ENCODE assay signal across 14 mouse cellular contexts in genomic region chr15:101259922-101260321, GRCm38 (mm10). TPM values are rescaled to one million over a fixed set of nuclear protein-coding genes. Genes with fewer than 3 reads are reported as not detected.
DNase-seq lines count a peak whose midpoint lies in the region; ATAC-seq and TF ChIP-seq lines count a peak whose summit lies in the region.
"Had no signal": no experiment of that assay in that cellular context is flagged by ENCODE, and none has a peak within 500 bp of the region (broad histone marks: within the 10 kb centered on the region; RNA-seq: fewer than 3 reads in every experiment).

No protein-coding gene starts in this region.

- peak overlapping the region; percentile 55; the same call in 1 of the 2 replicates for H3K9ac ChIP-seq in heart, embryonic 12.5 days
- no peak overlapping the region for H3K9ac ChIP-seq in embryonic facial prominence, embryonic 14.5 days (ENCODE audit: low read depth, low read length)
- no peak overlapping the region for H3K9ac ChIP-seq in intestine, postnatal 0 days (ENCODE audit: low read depth, low read length)
- H3K9ac ChIP-seq in midbrain, embryonic 13.5 days (replicated peaks): no peak overlapping the region
- H3K9ac ChIP-seq: forebrain, embryonic 13.5 days; midbrain, embryonic 15.5 days had no signal

- no peak for DNase-seq in heart, postnatal 36 days
- DNase-seq in left cerebral cortex, adult 2 months (ENCODE audit: extremely low spot score in 1 of 2, low spot score in 2 of 2): no peak
- DNase-seq in left cerebral cortex, adult 11 months (ENCODE audit: low spot score): no peak
- DNase-seq in embryonic facial prominence, embryonic 14.5 days (ENCODE audit: low spot score): no peak
- no peak for DNase-seq in thymus, postnatal 36 days
- DNase-seq: cerebellum, adult 11 months; layer of hippocampus, adult 9-11 months had no signal

- H3K4me2 ChIP-seq in heart, embryonic 12.5 days: no peak overlapping the region
- H3K4me2 ChIP-seq in embryonic facial prominence, embryonic 14.5 days (ENCODE audit: low read depth, low read length): no peak overlapping the region
- H3K4me2 ChIP-seq in intestine, postnatal 0 days (replicated peaks; ENCODE audit: low read depth): no peak overlapping the region
- H3K4me2 ChIP-seq in midbrain, embryonic 13.5 days (replicated peaks): no peak overlapping the region
- H3K4me2 ChIP-seq: forebrain, embryonic 13.5 days; midbrain, embryonic 15.5 days had no signal

- ATAC-seq in heart, embryonic 12.5 days (ENCODE audit: insufficient number of reproducible peaks, low FRiP score): no peak
- no peak for ATAC-seq in embryonic facial prominence, embryonic 14.5 days (ENCODE audit: low read depth)
- ATAC-seq in intestine, postnatal 0 days: no peak
- ATAC-seq in midbrain, embryonic 13.5 days: no peak
- ATAC-seq: forebrain, embryonic 13.5 days; midbrain, embryonic 15.5 days had no signal

- WGBS in heart, embryonic 12.5 days: 84% methylated on average over 3 of the region's 3 CpGs
- 97% methylated on average over 3 of the region's 3 CpGs for WGBS in embryonic facial prominence, embryonic 14.5 days
- WGBS in intestine, postnatal 0 days: 80% methylated on average over 3 of the region's 3 CpGs
- WGBS in midbrain, embryonic 13.5 days: 70% methylated on average over 3 of the region's 3 CpGs

- peaks cover 57% of the 10 kb centered on the region for H3K4me1 ChIP-seq in heart, embryonic 12.5 days (replicated peaks)
- H3K4me1 ChIP-seq in embryonic facial prominence, embryonic 14.5 days (ENCODE audit: control insufficient read depth, insufficient read depth, low read length): peaks cover 21% of the 10 kb centered on the region
- H3K4me1 ChIP-seq in intestine, postnatal 0 days (replicated peaks; ENCODE audit: control insufficient read depth, insufficient read depth, low read length): no peaks in the 10 kb centered on the region; the same call in 1 of the 2 replicates
- H3K4me1 ChIP-seq in midbrain, embryonic 13.5 days (replicated peaks): peaks cover 5% of the 10 kb centered on the region; the same call in 1 of the 2 replicates

- no peaks in the 10 kb centered on the region for H3K9me3 ChIP-seq in heart, embryonic 12.5 days (replicated peaks)
- H3K9me3 ChIP-seq in embryonic facial prominence, embryonic 14.5 days (ENCODE audit: control insufficient read depth, low read length): no peaks in the 10 kb centered on the region
- no peaks in the 10 kb centered on the region for H3K9me3 ChIP-seq in intestine, postnatal 0 days (ENCODE audit: control insufficient read depth)
- no peaks in the 10 kb centered on the region for H3K9me3 ChIP-seq in midbrain, embryonic 13.5 days
- H3K9me3 ChIP-seq: forebrain, embryonic 13.5 days; midbrain, embryonic 15.5 days had no signal

- intact Hi-C loops in heart, postnatal 36 days (cut with DNase I): loop anchor here (1.0 kb wide), 1 partner anchor 19 kb away; no protein-coding TSS in a partner anchor
- intact Hi-C loops in left cerebral cortex, adult 2 months (cut with DNase I): no loop called here

- no peaks in the 10 kb centered on the region for H3K36me3 ChIP-seq in heart, embryonic 12.5 days
- H3K36me3 ChIP-seq in embryonic facial prominence, embryonic 14.5 days (ENCODE audit: control insufficient read depth, insufficient read depth, low read length): no peaks in the 10 kb centered on the region; the same call in 1 of the 2 replicates
- H3K36me3 ChIP-seq in intestine, postnatal 0 days (ENCODE audit: control insufficient read depth, insufficient read depth): no peaks in the 10 kb centered on the region
- no peaks in the 10 kb centered on the region for H3K36me3 ChIP-seq in midbrain, embryonic 13.5 days
- H3K36me3 ChIP-seq: midbrain, embryonic 15.5 days had no signal

- TF ChIP-seq CTCF in left cerebral cortex, adult 2 months (IDR thresholded peaks at IDR 0.05): no peak
- TF ChIP-seq CTCF in intestine, postnatal 0 days (IDR thresholded peaks at IDR 0.05; ENCODE audit: low read depth): no peak

- H3K27ac ChIP-seq in heart, embryonic 12.5 days (ENCODE audit: poor library complexity, severe bottlenecking): peak overlapping the region; percentile 93
- H3K27ac ChIP-seq in left cerebral cortex, adult 2 months: peak overlapping the region; percentile 59
- H3K27ac ChIP-seq in embryonic facial prominence, embryonic 14.5 days (replicated peaks; ENCODE audit: low read depth, low read length): peak overlapping the region; percentile 92; the same call in 1 of the 2 replicates
- 0 out of 2 replicates have a peak overlapping the region, but pooled peaks have one; percentile 24 for H3K27ac ChIP-seq in intestine, postnatal 0 days (ENCODE audit: low read depth, low read length)
- no peak overlapping the region for H3K27ac ChIP-seq in midbrain, embryonic 13.5 days
- H3K27ac ChIP-seq: forebrain, embryonic 13.5 days; macrophage; midbrain, embryonic 15.5 days had no signal

- no peaks in the 10 kb centered on the region for H3K27me3 ChIP-seq in heart, embryonic 12.5 days (replicated peaks)
- no peaks in the 10 kb centered on the region for H3K27me3 ChIP-seq in embryonic facial prominence, embryonic 14.5 days (replicated peaks; ENCODE audit: control insufficient read depth, insufficient read depth, low read length)
- no peaks in the 10 kb centered on the region for H3K27me3 ChIP-seq in intestine, postnatal 0 days (replicated peaks; ENCODE audit: control insufficient read depth, insufficient read depth, low read length)
- H3K27me3 ChIP-seq in midbrain, embryonic 13.5 days: peaks cover 9% of the 10 kb centered on the region; the same call in 1 of the 2 replicates
- H3K27me3 ChIP-seq: forebrain, embryonic 13.5 days; midbrain, embryonic 15.5 days had no signal

- no peak overlapping the region for H3K4me3 ChIP-seq in heart, embryonic 12.5 days
- no peak overlapping the region for H3K4me3 ChIP-seq in left cerebral cortex, adult 2 months
- no peak overlapping the region for H3K4me3 ChIP-seq in embryonic facial prominence, embryonic 14.5 days (ENCODE audit: low read depth, low read length)
- no peak overlapping the region for H3K4me3 ChIP-seq in intestine, postnatal 0 days (ENCODE audit: low read depth, low read length)
- H3K4me3 ChIP-seq in midbrain, embryonic 13.5 days (replicated peaks): no peak overlapping the region
- H3K4me3 ChIP-seq: forebrain, embryonic 13.5 days; midbrain, embryonic 15.5 days had no signal

RNA-seq across cellular contexts. Expression of gene Nr4a1, which starts 5.9 kb away (rescaled TPM):
- 14.4 and 17.4 TPM in 2 replicates for polyA plus RNA-seq in heart, embryonic 12.5 days (2016; fragmentation: Nextera tagmentation; extraction: Ambion mirVana)
- 10 to 100 TPM in 1 of 2 experiments, 1 to 10 TPM in 1; 5.2 to 98.5 TPM for total RNA-seq in heart, postnatal 36 days (2021)
- total RNA-seq in left cerebral cortex, adult 2 months (2021): 100 to 1,000 TPM; 155 to 210 TPM
- 11.5 and 12.4 TPM in 2 replicates for polyA plus RNA-seq in embryonic facial prominence, embryonic 14.5 days (2014; fragmentation: Nextera tagmentation; extraction: Ambion mirVana)
- 5.9 and 10.0 TPM in 2 replicates for polyA plus RNA-seq in intestine, postnatal 0 days (2015; fragmentation: Nextera tagmentation; extraction: Ambion mirVana)
- polyA plus RNA-seq in midbrain, embryonic 13.5 days (2015; fragmentation: Nextera tagmentation; extraction: Ambion mirVana): 2.8 and 3.1 TPM in 2 replicates

RNA-seq across cellular contexts. Expression of gene Atg101, which starts 24.1 kb away (rescaled TPM):
- 46.6 and 49.7 TPM in 2 replicates for polyA plus RNA-seq in heart, embryonic 12.5 days (2016; fragmentation: Nextera tagmentation; extraction: Ambion mirVana)
- 10 to 100 TPM; 23.7 to 23.9 TPM for total RNA-seq in heart, postnatal 36 days (2021)
- 10 to 100 TPM; 41.9 to 44.5 TPM for total RNA-seq in left cerebral cortex, adult 2 months (2021)
- 49.9 and 62.0 TPM in 2 replicates for polyA plus RNA-seq in embryonic facial prominence, embryonic 14.5 days (2014; fragmentation: Nextera tagmentation; extraction: Ambion mirVana)
- polyA plus RNA-seq in intestine, postnatal 0 days (2015; fragmentation: Nextera tagmentation; extraction: Ambion mirVana): 46.5 and 50.9 TPM in 2 replicates
- 79.1 and 82.8 TPM in 2 replicates for polyA plus RNA-seq in midbrain, embryonic 13.5 days (2015; fragmentation: Nextera tagmentation; extraction: Ambion mirVana)

RNA-seq across cellular contexts. Expression of gene 6030408B16Rik, which starts 33.1 kb away (rescaled TPM):
- 0.73 and 0.83 TPM in 2 replicates for polyA plus RNA-seq in heart, embryonic 12.5 days (2016; fragmentation: Nextera tagmentation; extraction: Ambion mirVana)
- total RNA-seq in heart, postnatal 36 days (2021): 1 to 10 TPM in 1 of 2 experiments, under 1 TPM in 1; 0.94 to 1.4 TPM
- total RNA-seq in left cerebral cortex, adult 2 months (2021): under 1 TPM; 0.30 to 0.41 TPM
- 0.79 and 0.84 TPM in 2 replicates for polyA plus RNA-seq in embryonic facial prominence, embryonic 14.5 days (2014; fragmentation: Nextera tagmentation; extraction: Ambion mirVana)
- 0.48 and 0.77 TPM in 2 replicates for polyA plus RNA-seq in intestine, postnatal 0 days (2015; fragmentation: Nextera tagmentation; extraction: Ambion mirVana)
- 0.26 and 0.46 TPM in 2 replicates for polyA plus RNA-seq in midbrain, embryonic 13.5 days (2015; fragmentation: Nextera tagmentation; extraction: Ambion mirVana)
- total RNA-seq: liver, adult 2 months had no signal
- polyA plus RNA-seq: liver, adult 2 months; macrophage had no signal

RNA-seq across cellular contexts. Expression of gene Grasp, which starts 35.9 kb away (rescaled TPM):
- 6.6 and 7.3 TPM in 2 replicates for polyA plus RNA-seq in heart, embryonic 12.5 days (2016; fragmentation: Nextera tagmentation; extraction: Ambion mirVana)
- 10 to 100 TPM; 10.7 to 12.0 TPM for total RNA-seq in heart, postnatal 36 days (2021)
- 100 to 1,000 TPM in 1 of 2 experiments, 10 to 100 TPM in 1; 89.7 to 107 TPM for total RNA-seq in left cerebral cortex, adult 2 months (2021)
- 6.1 and 7.9 TPM in 2 replicates for polyA plus RNA-seq in embryonic facial prominence, embryonic 14.5 days (2014; fragmentation: Nextera tagmentation; extraction: Ambion mirVana)
- 1.7 and 2.0 TPM in 2 replicates for polyA plus RNA-seq in intestine, postnatal 0 days (2015; fragmentation: Nextera tagmentation; extraction: Ambion mirVana)
- polyA plus RNA-seq in midbrain, embryonic 13.5 days (2015; fragmentation: Nextera tagmentation; extraction: Ambion mirVana): 1.7 and 2.4 TPM in 2 replicates
